Mouse (Mus musculus) cortical plate, adult 2 months (tissue): ENCODE data around the gene Cox15.

ENCODE experiments used
- CTCF ChIP-seq: fragments of 200-500 bp; IDR thresholded peaks from 2 replicates; pipeline ENCODE4 v1.5.1; 2011; ENCODE audit warnings: mild to moderate bottlenecking, control low read depth, low read length; ENCODE audit not compliant: insufficient read depth; ENCODE audit errors: extremely low read depth
- POLR2A ChIP-seq: fragments of 200-500 bp; IDR thresholded peaks from 2 replicates; pipeline ENCODE4 v1.6.1; 2011; ENCODE audit warnings: mild to moderate bottlenecking, low read length, control low read depth; ENCODE audit not compliant: insufficient read depth; ENCODE audit errors: extremely low read depth

- no peak for TF ChIP-seq CTCF
- no peak for TF ChIP-seq POLR2A
Observed at GRCm38 (mm10) chr19:43792537-43792936, 39.7 kb upstream of the Cox15 start.
